Mouse (Mus musculus) cerebellum, postnatal 4 days (tissue): Measurements from ENCODE around the gene Dnm2.

Experiments used
- DNase-seq, 2 experiments: peaks; one replicate each; pipeline ENCODE4 v3.0.0; 2022; ENCODE audit warnings: low spot score in 2 of 2, mixed read lengths in 1 of 2

The Dnm2 gene

DNA sequence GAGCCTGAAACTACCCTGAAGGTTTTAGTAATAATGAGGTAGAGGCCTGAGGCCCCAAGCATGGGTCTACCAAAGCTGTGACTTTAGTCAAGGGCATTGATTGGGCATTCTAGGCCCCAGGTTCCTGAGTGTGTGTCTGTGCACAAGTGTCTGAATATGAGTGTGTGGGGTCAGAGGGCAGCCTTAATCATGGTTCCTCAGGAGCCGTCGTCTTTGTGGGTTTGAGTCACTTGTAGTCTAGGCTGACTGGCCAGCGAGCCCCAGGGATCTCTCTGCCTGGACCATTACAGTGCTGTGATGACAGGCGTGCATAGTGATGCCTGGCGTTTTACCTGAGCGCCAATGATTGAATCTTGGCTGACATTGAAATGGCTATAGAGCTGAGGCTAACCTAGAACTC is 3.5 kb downstream of the Dnm2 start:
- DNase-seq: no peak

DNA sequence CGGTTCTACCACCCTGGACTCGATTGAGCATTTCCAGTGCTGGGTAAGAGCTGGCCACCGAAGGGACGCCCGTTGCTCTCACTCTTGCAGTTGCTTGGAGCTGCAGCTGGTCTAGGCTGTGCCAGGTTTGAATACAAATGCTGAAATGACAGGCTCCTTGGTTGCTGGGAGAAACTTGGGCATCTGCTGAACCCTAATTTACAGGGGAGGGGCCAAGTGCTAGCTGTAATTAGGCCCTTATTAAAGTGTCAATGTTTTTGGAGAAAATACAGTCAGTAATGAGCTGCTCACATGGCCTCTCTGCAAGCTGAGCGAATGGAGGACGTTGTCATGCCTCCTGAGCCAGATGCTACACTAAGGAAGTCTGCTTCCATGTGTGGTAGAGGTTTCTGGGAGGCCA is 6.0 kb downstream of the Dnm2 start:
- no peak for DNase-seq

DNA sequence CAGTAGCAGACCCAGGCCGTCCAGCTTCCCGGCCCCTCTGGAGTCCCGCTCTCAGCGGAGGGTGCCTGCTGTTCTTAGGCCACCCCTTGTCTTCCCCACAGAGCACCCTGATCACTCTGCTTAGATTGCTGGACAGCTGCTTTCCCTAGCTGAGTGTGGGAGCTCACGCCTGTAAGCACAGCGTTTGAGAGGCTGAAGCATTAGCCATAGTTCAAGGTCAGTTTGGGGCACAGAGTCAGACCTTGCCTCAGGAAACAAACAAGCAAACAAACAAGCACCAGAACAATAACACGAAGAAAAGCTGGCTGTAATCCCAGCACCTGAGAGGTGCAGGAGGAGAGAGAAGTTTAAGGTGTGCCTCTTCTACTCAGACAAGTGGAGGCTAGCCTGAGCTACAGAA is 7.4 kb downstream of the Dnm2 start:
- no peak for DNase-seq

DNA sequence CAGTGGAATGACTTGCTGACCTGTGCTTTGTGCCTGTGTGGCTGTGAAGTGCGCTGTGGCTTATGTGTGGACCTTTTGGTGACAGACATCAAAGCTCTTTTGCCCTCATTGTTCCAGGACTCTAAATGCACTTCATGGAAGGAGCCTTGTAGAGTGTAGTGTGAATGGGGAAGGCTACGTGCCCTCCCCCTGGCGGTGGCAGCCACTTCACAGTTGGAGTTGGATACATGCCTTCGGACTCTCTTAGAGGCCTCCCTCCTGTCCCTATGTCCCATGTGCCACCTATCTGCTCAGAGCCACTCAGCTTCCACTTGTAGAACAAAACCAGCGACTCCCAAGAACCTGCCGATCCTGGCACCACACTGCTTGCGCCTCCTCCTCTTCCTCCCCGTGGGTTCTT is 9.1 kb downstream of the Dnm2 start:
- DNase-seq: no peak

DNA sequence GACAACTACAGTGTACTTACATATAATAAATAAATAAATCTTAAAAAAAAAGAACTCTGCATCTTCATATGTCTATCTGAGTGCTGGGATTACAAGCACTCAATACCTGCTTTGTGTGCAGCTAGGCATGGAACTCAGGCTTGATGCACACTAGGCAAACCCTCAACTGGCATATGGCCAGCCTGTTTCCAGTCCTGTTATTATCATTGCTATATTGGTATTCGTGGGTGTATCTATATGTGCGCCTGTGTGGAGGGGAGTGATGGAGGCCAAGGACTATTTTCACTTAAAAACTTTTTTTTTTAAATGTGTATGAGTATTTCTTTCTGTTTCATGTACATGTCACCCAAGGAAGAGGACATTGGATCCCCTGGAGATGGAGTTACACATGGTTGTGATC is 9.7 kb downstream of the Dnm2 start:
- no peak for DNase-seq

DNA sequence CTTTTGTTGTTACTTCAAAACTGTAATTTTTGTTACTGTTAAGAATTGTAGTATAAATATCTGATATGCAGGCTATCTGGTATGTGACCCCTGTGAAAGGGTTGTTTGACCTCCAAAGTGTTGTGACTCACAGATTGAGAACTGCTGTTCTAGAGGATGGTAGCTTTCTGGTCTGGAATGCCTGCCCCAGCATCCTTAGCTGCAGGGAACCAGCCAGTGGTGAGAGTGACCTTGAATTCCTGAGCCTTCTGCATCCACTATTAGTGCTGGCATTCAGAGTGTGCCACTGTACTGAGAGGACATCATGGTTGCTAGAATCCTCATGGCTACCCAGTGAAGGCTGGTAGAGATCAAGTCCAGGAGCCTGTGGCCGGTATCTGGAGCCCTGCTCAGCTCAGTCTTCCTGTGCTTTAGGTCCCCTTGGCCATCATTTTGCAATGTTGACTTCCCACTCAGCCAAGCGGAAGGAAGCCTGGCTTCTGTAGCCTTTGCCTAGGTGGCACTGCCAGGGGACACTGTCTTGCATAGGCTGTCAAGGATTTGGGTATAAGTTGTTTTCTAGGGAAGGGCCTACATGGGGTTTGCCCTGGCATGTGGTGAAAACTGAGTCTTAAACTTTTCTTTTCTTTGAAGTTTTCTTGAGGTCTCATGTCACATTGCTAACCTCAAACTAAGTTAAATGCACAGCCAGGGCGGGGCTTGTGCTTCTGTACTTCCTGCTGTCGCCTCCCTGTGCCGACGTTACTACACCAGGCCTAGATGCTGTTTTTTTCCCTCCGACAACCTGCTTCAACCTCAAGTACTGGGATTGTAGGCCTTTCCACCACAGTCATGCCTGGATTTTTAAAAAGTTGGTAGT is 11.3 kb downstream of the Dnm2 start:
- no peak for DNase-seq

DNA sequence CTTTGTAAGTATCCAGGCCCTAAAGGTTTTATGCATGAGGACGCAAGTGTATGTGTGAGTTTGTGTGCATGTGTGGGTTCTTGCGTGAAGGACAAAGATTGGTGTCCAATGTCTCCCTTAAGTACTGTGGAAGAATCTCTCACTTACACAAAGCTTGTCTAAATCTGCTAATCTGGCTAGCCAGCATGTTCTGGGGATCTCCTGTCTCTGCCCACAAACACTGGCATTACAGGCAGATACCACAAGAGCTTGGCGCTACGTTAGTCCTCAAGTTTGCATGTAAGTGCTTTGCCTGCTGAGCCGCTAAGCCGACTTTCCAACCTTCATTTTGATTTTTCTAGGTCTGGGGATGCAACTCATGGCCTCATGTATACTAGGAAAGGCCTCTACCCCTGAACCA is 12.9 kb downstream of the Dnm2 start:
- DNase-seq: no peak

DNA sequence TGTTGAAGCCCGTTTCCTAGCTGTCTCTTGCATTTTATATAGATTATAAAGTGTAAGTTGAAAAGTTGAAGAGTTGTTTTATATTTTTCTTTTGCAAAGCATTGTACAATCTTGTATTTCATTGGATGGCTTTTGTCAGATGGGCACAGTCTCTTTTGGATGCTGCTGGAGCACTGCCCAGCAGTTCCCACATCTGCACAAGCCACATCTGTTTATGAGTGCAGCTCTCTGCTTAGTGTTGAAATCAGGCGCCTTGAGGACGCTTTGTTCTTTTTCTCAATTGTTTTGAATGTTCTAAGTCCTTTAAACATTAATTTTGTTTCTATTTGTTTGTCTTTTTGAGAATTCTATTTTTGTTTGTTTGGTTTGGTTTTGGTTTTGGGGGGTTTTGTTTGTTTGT is 13.5 kb downstream of the Dnm2 start:
- DNase-seq: no peak

DNA sequence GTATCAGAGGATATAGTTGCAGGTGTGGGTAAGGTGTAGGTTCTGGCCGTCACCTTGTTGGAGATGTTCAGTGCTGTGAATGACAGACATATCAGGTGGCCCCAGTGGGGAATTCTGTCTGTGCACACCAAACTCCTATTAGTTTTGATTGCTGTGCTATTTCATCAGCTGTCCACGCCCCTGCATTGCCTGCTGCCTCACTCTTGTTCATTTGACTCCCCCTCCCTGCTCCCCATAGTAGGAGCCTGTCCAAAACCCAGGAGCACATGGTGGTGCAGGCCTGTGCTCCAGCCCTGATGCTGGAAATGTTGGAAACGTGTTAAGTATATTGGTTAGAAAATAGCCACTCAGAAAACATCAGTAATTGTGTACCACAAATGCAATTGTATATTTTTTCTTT is 14.7 kb downstream of the Dnm2 start:
- DNase-seq: no peak

DNA sequence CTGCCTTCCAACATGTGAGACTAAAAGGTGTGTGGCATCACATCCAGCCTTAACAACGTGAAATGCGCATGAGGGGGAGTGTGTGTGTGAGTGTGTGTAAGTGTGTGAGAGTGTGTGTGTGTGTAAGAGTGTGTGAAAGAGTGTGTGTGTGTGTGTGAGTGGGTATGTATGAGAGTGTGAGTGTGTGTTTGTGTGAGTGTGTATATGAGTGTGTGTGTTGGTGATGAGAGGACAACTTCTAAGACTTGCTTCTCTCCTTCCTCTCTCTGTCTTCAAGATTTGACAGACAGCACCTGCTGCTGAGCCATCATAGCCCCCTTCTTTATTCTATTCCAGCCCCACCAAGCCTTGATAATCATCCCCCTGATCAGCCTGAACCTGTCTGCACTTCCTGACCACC is 15.2 kb downstream of the Dnm2 start:
- no peak for DNase-seq

DNA sequence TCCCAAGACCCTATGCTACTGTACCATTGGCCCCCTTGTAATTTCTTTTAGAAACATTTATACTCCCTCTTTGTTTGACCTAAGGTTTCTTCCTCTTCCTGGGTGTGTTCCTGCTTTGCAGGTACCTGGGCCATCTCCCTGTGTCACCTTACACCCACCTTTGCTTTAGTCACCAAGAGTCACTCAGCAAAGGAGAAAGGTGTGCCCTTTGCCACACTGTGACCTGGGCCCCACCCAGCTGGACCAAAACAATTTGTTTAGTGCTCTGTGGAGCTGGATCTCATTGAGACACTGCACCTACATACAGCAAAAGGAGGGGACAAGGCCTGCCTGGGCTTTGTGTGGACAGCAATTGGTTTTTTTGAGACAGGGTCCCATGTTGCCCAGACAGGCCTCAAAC is 15.7 kb downstream of the Dnm2 start:
- no peak for DNase-seq

DNA sequence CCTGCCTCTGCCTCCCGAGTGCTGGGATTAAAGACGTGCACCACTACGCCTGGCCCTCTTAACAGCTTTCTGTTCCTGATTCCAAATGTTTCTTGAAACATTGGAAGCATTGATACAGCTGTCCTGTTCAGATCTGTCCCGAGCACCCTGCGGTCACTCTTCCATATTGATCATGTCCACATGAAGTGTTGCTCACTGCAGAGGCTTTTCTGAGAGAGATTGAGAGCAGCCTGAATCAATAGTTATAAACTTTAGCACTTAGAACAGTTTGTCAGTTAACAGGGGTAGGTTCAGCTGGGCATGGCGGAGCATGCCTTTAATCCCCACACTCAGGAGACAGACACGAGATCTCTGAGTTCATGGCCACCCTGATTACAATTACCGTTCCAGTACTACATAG is 19.1 kb downstream of the Dnm2 start:
- no peak for DNase-seq

DNA sequence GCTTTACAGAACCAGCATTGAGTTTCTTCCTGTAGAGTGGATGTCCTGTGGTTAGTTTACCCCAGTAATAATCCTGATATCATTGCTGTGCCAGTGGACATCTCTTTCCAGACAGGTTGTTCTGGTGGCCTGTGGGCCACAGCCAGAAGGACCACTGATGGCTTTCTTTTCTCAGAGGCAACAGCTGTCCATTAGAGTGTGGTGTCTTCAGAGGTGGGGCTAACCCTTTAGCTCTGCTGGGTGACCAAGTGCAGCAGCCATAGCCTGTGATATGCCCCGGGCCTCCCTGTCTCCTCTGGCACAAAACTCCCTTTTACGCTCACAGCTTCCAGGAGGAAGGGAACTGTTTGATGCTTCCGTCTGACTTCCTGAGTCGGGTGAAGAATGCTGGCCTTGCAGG is 19.9 kb downstream of the Dnm2 start:
- DNase-seq: no peak

DNA sequence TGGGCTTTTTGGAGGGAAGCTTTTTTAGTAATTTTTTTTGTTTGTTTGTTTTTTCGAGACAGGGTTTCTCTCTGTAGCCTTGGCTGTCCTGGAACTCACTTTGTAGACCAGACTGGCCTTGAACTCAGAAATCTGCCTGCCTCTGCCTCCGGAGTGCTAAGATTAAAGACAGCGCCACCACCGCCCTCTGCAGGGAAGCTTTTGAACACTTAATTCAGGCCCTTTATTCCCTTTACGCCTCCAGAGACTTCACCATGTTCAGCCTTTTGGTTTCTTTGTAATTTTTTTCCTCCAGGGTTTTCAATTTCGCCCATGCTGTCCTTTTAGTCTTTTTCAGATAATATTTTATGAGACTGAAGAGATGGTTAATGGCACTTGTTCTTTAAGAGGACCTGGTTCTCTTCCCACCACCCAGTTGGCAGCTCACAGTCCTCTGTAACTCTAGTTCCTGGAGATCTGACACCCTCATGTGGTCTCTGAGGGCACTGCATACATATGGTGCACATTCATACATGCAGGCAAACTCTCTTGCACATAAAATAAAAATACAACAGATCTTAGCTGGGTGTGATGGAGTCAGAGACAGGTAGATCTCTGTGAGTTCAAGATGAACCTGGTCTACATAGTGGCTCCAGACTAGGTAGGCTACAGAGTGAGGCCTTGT is 20.5 kb downstream of the Dnm2 start:
- DNase-seq: no peak

DNA sequence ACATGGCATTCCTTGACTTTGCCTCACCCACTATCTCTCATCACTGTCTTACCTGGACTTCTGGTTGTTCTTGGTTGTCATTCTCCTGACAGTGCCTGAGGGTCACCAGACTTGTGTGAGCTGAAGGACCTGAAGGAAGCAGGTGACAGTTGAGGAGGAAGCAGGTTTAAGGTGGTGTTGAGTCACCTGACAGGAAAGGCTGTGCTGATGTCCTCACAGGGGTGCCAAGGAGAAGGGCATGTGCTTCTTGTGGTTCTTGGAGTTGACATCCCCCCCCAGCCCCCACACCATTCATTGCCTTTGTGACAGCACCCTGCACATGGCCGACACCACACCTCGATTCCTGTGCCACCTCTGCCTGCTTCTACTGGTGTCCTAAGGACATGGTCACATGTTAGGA is 23.1 kb downstream of the Dnm2 start:
- no peak for DNase-seq

DNA sequence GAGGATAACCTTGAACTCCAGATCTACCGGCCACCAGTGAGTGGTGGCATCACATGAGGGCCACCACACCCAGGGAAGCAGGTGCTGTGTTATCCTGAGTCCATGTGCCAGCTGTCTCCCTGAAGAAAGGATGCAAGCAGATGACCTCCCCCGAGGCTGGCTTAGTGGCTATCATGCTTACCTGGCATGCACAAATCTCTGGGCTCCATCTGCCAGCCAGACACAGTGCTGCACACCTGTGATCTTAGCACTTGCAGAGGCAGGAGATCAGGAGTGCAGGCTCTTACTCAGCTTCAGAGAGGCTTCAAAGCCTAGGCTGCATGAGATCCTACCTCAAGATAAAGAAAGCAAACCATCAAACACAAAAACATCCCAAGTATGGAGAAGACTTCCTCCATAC is 25.0 kb downstream of the Dnm2 start:
- DNase-seq: no peak

DNA sequence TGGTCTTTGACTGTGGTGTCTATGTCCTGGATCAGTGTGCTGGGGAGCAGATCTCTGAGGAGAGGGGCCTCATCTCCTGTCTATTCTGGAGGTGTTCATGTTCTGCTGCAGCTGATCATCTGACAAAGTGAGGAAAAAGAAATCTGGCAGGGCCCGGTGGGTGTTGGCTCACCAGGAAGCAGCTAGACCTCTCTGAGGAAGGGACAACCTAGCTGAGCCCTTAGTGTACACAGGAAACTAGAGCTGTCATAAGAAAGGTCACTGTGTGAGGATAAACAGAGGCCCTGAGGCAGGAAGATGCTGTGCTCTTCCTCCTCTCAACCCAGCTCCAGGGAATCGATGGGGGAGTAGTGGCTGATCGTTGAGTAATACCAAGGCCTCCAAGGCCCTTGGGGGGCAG is 25.6 kb downstream of the Dnm2 start:
- DNase-seq: no peak

DNA sequence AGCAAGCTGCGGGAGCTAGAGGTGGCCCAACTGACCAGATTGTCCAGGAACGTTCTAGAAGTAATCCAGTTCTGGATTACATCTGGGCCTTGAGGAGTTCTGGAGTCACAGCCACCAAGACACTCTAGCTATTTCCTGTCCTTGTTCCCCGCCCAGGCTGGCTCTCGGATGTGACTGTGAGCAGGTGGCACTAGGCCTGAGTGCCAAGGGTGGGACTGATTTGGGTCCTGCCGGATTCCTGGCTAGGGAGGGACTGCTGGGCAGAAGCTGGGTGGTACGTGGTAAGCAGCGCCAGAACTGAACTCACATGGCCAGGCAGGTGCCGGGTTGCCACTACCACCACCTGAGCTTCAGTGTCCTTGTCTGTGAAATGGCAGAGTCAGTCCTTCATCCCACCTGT is 26.7 kb downstream of the Dnm2 start:
- DNase-seq: no peak

DNA sequence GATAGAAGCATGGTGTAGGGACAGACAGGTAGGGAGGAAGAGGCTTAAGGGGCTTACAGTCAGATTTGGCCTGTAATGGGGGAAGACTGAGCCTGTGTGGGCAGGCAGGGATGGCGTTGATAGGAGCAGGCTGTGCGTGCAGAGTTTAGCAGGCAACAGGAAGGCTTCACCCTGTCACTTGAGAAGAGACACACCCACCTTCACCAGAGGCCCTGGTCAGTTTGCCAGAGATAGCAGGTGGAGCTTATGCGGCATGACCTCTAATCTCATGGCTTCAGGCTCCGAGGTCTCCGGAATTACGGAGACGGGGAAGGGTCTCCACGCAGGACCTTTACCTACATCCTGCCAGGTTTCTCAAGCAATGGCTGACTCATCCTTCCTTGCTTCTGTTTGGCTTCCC is 27.2 kb downstream of the Dnm2 start:
- no peak for DNase-seq

DNA sequence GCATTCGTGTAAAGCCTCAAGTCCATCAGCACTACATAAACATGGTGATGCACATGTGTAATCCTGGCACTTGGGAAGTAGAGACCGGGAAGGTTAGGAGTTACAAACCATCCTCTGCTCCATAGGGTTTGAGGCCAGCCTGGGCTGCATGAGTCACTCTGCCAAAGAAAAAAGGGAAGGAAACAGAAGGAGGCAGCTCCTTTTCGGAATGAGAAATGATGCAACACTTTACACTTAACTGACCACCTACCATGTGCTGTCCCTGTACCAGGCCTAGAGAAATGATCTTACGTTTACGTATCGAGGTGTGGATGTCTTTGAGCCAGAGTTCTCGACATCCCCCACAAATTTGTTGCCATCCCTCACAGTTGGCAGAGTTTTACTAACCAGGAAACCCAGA is 28.3 kb downstream of the Dnm2 start:
- no peak for DNase-seq

DNA sequence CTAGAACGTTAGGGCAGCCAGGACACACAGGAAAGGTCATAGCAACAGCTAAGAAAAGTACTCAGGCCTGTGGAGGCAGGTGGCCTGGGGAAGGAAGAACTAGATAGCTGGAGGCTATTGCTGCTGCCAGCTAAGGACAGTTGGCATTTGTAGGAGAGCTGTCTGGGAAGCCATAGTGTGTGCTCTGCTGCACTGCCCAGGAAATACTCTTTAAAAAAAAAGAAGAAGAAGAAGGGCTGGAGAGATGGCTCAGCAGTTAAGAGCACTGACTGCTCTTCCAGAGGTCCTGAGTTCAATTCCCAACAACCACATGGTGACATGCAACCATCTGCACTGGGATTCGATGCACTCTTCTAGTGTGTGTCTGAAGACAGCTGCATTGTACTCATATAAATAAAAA is 28.8 kb downstream of the Dnm2 start:
- DNase-seq: no peak

DNA sequence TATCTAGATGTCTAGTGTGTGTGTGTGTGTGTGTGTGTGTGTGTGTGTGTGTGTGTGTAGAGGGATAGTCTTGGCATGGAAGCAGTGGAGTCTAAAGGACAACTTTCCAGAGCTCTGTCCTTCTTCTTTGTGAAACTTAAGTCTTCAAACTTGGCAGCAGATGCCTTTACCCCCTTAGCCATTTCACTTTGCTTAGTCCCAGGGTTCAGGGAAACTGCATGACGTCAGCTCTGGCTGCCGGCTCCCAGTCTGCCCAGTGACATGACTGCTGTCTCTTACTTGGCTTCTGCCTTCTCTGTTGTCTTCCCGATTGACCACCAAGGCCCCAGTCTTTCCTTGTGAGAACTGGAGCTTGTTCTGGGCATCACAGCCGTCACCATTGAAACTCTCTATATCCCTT is 29.8 kb downstream of the Dnm2 start:
- no peak for DNase-seq

DNA sequence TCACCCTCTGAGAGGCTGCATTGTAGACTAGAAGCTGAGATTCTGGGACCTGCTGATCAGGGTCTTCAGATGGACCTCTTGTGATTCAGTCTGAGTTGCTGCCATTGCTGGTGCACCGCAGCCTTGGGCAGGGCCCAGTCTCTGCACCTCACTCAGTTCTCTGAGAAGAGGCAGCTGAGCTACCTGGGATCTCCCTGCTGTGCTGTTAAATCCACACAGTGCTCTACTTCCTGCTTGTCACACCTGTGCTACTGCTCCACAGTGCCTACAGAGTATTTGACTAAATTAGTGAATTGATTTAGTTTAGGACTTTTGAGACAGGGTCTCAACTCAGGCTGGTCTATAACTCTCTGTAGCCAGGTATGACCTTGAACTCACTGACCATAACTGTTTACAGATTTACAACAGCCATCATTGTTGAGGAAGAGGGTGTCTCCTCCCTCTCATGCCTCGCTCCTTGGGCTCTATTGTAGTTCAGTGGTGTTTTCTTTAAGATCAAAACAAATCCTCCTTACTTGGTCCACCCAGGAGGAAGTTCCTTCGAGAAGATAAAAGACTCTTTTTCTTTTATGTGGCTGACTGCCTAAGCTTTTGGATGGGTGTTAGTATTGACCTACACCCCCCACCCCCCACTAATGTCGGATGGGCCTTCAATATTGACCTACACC is 30.5 kb downstream of the Dnm2 start:
- no peak for DNase-seq
